Mouse (Mus musculus): ENCODE measurements around the gene Dhrs9.

Gene Dhrs9

GRCm38 (mm10) chr2:69424829-69425228 is 44.6 kb downstream of the Dhrs9 start:
- DNase-seq, result no peak

GRCm38 (mm10) chr2:69426081-69426480 is 45.8 kb downstream of the Dhrs9 start:
- no peak for DNase-seq

DNA sequence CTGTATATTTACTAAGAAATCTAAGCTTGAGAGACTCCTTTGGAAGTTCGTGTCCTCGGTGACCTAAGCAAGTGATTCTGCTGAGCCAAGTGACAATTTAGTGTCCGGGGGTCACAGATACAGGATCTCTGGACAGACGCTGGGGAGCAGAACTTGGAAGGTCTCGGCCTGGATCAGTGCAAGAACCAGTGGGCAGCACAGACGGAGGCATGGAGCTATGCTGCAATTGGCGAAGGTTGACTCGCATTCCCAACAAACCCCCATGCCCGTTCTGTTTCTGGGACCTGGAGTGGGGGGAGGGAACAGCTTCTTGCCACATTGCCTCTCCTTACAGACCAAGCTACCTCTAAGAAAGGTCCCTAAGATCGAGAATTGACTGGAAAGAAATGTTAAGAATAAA is 46.9 kb downstream of the Dhrs9 start:
- no peak for DNase-seq

DNA sequence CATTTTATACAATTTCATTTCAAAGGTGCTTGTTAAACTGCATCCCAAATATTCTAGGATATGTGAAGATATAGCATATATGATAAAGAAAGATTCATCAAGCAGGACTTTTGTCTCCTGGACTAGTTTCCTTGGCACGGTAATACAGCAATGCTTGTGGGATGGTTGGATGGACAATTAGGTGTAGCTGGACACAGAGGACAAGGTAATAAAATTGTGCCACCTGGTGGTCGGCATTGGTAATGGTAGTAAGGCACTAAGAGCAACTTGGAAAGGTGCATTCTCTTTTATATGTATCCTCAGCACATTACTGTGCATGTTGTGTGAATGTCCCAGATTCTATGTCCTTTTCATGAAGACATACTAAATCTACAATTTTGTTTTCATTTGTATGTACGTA is 47.9 kb downstream of the Dhrs9 start:
- DNase-seq, result peak; percentile 81

DNA sequence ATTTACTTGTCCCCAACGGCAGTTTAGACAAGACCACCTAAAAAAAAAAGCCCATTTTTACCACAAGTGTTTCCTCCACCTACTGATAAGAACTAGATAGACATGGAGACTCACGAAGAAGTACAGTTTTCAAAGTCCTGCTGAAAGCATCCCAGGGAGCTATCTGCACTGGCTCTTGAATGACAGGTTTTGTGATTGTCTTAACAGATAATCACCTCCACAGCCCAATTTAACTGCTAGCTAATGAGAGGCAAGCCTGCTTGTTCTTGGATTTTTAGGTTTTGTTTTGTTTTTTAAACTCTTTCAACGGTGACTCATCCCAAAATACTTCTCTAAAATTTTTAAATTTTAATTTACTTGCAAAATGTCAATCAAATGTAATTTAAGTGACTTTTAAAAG is 61.4 kb downstream of the Dhrs9 start:
- DNase-seq, result no peak

GRCm38 (mm10) chr2:69445896-69446472 is 65.7 kb downstream of the Dhrs9 start:
- peak; percentile 35 for DNase-seq

DNA sequence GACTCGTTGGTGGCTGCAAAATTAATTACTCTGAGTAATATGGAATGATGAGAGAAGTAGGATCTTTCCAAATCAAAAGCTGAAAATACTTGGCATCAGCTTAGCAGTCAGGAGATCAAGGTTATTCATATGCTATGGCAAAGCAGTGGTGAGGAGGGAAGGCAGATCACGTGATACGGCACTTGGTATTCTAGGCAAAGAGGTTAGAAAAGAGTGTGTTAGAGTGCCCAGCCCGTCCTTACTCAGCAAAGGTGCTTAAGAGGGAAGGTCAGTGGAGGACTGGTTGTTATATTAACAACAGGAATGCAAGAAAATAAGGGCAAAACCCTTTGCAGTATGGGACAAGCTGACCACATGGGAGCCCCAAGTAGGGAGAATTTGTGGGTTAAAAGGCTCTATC is 68.3 kb downstream of the Dhrs9 start:
- no peak for DNase-seq

DNA sequence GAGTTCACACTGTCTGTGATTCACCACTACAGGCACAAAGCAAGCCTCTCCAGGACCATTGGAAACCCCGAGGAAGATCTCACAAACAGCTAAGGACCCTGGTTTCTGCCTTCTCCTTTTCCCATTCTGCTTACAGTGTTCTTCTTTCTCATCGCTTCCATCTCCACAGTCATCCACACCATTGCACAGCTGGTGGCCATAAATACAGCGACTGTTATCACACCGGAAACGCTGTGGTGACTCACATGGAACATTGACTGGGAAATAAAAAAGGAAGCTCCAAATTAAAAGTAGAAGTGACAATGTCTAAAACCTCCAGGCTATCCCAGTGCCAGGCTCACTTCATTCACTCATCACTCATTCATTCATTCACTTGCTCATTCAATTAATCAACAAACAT is 70.9 kb downstream of the Dhrs9 start:
- no peak for DNase-seq

Measured in embryo, embryonic 11 days (tissue).